Mouse (Mus musculus): ENCODE measurements around the gene Kcnip1.
A peak's percentile ranks its signal among the peaks of the same experiment; 100 is the strongest.

Gene Kcnip1

GRCm38 (mm10) chr11:33655861-33656593 lies 336.9 kb downstream of the Kcnip1 start:
- DNase-seq = no peak

GRCm38 (mm10) chr11:33655221-33655620 lies 337.7 kb downstream of the Kcnip1 start:
- no peak for DNase-seq

GRCm38 (mm10) chr11:33654485-33654884 lies 338.5 kb downstream of the Kcnip1 start:
- no peak for DNase-seq

- DNase-seq = no peak
Measured at GRCm38 (mm10) chr11:33649358-33649757, 343.6 kb downstream of the Kcnip1 start.

- DNase-seq = no peak
Measured at GRCm38 (mm10) chr11:33637107-33637506, 355.8 kb downstream of the Kcnip1 start.

GRCm38 (mm10) chr11:33627136-33627742 lies 365.7 kb downstream of the Kcnip1 start:
- DNase-seq = no peak

- DNase-seq = peak; percentile 25
Measured at GRCm38 (mm10) chr11:33614218-33614617, 378.7 kb downstream of the Kcnip1 start.

- no peak for DNase-seq
Measured at GRCm38 (mm10) chr11:33607784-33608183, 385.2 kb downstream of the Kcnip1 start.

- DNase-seq = no peak
Measured at GRCm38 (mm10) chr11:33603174-33603573, 389.8 kb downstream of the Kcnip1 start.

- no peak for DNase-seq
Measured at GRCm38 (mm10) chr11:33598986-33599385, 394.0 kb downstream of the Kcnip1 start, which contains the start of gene D130052B06Rik. TSS of gene D130052B06Rik (plus strand) at chr11:33599302.

GRCm38 (mm10) chr11:33596655-33597054 lies 396.3 kb downstream of the Kcnip1 start:
- DNase-seq = no peak

GRCm38 (mm10) chr11:33592826-33593225 lies 400.1 kb downstream of the Kcnip1 start:
- DNase-seq = no peak

GRCm38 (mm10) chr11:33590771-33591170 lies 402.2 kb downstream of the Kcnip1 start:
- DNase-seq = no peak

- no peak for DNase-seq
Measured at GRCm38 (mm10) chr11:33586614-33587013, 406.3 kb downstream of the Kcnip1 start.

- DNase-seq = no peak
Measured at GRCm38 (mm10) chr11:33579621-33580020, 413.3 kb downstream of the Kcnip1 start.
